Mouse (Mus musculus) embryo, embryonic 10.5 days (tissue): ENCODE measurements at regions not wholly inside any gene's neighbourhood (a gene's known extent, or its start where the extent isn't known, plus 50 kb on each side); places are given as distances from the start of the nearest gene placed in this dataset.

Source experiments
- DNase-seq: peaks from one replicate; pipeline ENCODE4 v3.0.0-alpha.2; 2015; ENCODE audit warnings: low spot score

DNA sequence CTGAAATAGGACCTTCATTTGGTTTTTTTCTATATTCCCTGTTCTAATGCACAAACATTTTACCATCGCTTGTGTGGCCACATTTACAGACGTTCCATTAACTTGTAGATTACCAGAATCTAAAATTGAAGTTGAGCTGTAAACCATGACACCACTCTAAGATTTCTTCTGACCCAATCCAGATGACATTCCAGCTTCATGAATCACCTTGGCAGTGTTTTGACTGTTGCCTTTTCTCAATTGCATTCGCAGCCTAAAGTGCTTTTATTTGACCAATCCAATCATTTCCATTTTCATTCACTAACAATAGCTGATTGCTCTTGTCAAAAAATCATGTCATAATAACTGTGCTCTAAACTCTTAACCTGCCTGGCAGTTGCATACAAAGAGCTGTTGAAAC lies 144.8 kb downstream of the Mdfic start:
- DNase-seq, result no peak

DNA sequence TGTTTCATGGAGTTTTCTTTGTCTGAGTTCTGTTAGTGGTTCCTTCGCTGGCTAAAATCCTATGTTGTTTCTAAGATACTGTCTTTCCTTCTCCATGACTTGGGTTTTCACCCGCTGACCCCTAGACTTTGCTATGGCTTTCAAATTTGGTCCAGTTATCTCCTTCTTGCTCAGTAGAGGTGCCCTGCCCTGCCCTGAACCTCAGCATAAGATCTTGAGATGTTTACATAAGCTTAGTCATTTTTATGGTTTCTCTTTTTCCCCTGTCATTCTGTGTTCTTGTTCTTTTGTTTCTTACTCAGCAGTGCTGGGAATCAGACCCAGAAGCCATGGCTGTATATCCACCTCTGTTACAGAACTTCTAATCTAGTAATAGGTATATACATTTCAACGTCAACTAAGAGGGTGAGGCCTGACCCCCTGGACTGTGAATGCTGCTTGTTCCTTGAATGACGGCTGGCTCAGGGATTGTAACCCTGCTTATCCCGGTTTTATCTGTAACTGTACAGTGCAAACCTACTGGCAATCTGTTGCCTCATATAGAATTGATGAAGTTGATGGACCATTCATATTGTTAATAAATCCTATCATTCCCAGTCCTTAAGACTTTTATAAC lies 161.9 kb downstream of the Mdfic start:
- no peak for DNase-seq

DNA sequence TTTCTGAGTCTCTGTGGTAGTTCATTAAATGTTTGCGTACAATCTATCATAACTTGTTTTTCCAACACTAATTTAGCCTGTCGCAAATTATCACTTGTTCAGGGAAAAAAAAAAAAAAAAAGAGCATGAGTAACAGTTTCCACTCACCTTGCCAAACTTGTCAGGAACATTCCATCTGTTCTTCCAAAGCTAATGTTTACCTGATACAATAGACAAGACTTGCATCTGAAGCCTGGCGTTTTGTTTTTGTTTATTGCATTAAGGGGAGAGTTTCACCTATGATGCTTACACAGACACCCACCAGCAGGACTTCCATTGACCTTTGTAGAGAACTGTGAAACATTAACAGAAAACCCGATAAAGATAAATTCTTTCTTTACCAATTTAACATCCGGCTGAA lies 172.6 kb downstream of the Mdfic start:
- DNase-seq, result no peak

GRCm38 (mm10) chr6:15900495-15900894 lies 180.0 kb downstream of the Mdfic start:
- no peak for DNase-seq

DNA sequence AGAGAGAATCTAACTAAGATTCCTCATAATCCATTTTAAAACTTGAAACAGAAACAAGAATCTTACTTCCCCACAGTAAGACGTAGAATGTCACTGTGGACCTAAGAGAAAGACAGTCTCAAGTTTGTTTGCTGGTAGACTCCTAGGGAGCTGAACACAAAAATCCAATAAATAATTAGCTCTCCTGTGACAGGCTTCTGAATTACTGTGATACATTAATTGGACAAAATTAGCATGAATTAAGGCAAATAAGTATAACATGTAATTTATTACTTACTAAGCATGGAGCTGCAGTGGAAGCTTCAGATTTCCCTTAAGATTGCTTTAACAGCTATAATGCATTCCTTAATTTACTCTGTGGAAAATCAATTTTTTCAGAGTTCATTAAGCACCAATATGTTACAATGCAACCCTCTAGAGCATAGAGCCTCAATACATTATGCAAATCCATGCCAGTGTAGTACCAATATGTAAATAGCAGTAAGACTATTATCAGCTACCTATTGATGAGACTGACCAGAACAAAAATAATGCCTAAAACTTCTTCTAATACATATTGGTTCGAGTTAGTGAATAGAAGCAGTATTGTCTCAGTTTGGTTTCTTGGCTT lies 182.3 kb downstream of the Mdfic start:
- no peak for DNase-seq

DNA sequence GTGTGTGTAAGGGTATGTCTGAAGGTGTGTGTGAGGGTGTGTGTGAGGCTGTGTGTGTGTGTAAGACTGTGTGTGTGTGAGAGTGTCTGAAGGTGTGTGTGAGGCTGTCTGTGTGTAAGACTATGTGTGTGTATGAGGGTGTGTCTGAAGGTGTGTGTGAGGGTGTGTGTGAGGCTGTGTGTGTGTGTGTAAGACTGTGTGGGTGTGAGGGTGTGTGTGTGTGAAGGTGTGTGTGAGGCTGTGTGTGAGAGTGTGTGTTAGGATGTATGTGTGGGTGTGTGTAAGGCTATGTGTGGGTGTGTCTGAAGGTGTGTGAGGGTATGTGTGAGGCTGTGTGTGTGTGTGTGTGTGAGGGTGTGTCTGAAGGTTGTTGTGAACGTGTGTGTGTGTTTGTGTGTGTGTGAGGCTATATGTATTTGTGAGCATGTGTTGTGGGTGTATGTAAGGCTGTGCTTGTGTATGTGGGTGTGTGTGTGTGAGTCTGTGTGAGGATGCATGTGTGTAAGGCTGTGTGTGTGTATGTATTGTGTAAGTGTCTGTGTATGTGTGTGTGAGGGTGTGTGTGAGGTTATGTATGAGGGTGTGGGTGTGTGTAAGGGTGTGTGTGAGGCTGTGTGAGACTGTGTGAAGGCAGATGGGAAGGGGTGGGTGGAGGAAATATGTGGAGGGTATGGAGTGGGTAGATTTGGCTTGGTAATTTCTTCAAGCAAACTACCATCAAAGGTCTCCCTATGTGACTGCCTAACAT lies 190.1 kb downstream of the Mdfic start:
- no peak for DNase-seq

DNA sequence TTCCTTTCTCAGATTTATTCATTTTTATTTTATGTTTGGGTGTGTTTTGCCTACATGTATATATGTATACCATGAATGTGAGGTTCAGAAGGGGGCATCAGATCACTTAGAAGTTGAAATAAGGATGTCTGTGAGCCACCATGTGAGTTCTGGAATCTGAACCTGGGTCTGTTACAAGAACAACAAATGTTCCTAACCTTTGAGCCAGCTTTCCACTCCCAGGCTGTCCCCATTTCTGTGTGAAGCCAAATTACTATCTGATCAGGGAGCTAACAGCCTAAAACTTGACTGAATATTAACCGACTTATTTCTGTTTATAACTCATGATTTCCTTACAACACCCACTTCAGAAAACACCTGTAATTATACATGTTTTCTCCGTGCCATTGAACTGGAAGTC lies 209.2 kb downstream of the Mdfic start:
- DNase-seq, result no peak

DNA sequence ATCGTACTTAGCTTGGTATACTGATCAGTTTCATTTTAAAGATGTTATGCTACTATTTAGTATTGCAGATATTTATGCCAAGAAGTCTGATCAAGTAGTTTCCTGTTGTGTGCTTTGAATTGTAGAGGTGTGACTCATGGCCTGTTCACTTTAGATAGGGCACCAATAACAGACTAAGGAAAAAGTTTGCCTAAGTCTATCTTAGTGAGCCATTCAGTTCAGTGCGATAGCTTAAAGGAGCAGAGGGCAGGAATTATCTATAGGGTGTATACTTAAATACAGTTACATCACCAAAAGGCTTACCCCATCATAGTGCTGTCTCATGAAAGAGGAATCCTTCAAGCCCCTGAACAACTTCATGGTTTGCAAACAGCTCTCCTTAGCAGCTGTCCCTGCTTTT lies 229.8 kb downstream of the Mdfic start:
- no peak for DNase-seq

- DNase-seq, result peak; percentile 6
Observed at GRCm38 (mm10) chr6:15987334-15987733, 266.9 kb downstream of the Mdfic start.
